Mouse (Mus musculus) midbrain, embryonic 13.5 days (tissue): ENCODE results near the gene Grm8. TPM values are rescaled to one million over a fixed set of nuclear protein-coding genes. Genes with fewer than 3 reads are reported as not detected.

Source experiments
- ATAC-seq: fragments of 200-750 bp; cut with Nextera tagmentation; 2 replicates; pipeline ENCODE4 v1.8.0; 2017; ENCODE audit warnings: mild to moderate bottlenecking, moderate TSS enrichment, moderate library complexity
- H3K27ac ChIP-seq: fragments of 300-500 bp; sonication (generic); 2 replicates; pipeline ENCODE4 v1.5.1; 2015; ENCODE audit warnings: inconsistent platforms, mild to moderate bottlenecking, moderate library complexity
- H3K27me3 ChIP-seq: fragments of 300-500 bp; sonication (generic); 2 replicates; pipeline ENCODE4 v1.6.1; 2015; ENCODE audit warnings: mild to moderate bottlenecking, inconsistent platforms
- H3K36me3 ChIP-seq: fragments of 300-500 bp; sonication (generic); 2 replicates; pipeline ENCODE4 v1.6.1; 2015; ENCODE audit warnings: mild to moderate bottlenecking, inconsistent platforms
- H3K4me1 ChIP-seq: fragments of 300-500 bp; sonication (generic); replicated peaks from 2 replicates; pipeline ENCODE4 v1.6.1; 2015; ENCODE audit warnings: inconsistent platforms
- H3K4me2 ChIP-seq: fragments of 300-500 bp; sonication (generic); replicated peaks from 2 replicates; pipeline ENCODE4 v1.6.1; 2015; ENCODE audit warnings: moderate library complexity, mild to moderate bottlenecking, inconsistent platforms
- H3K4me3 ChIP-seq: fragments of 300-500 bp; sonication (generic); replicated peaks from 2 replicates; pipeline ENCODE4 v1.5.1; 2015; ENCODE audit warnings: mild to moderate bottlenecking, inconsistent platforms
- H3K9ac ChIP-seq: fragments of 300-500 bp; sonication (generic); replicated peaks from 2 replicates; pipeline ENCODE4 v1.6.1; 2015; ENCODE audit warnings: mild to moderate bottlenecking, inconsistent platforms
- H3K9me3 ChIP-seq: fragments of 300-500 bp; sonication (generic); 2 replicates; pipeline ENCODE4 v1.6.1; 2016; ENCODE audit warnings: mild to moderate bottlenecking, inconsistent platforms
- WGBS: fragments of 180-500 bp; shearing (Covaris S2); methylation state at CpG from one replicate; pipeline ENCODE4 v1.1.7; 2015; 5-methylcytosine and 5-hydroxymethylcytosine counted together
- polyA plus RNA-seq: library from polyadenylated mRNA; unstranded; fragments of >200 nt; fragmentation: Nextera tagmentation; extraction: Ambion mirVana; gene quantifications from 2 replicates; pipeline ENCODE4 v1.2.1, GENCODE M21; 2015

Grm8 gene
- polyA plus RNA-seq: 7.1 and 9.4 TPM in 2 replicates

- Histone ChIP-seq H3K4me1 (peaks cover 35% of the 10 kb centered on the region), H3K27me3 (peaks cover 44% of the 10 kb centered on the region), H3K4me3 (peak within 1 kb of the TSS; percentile 61), H3K4me2 (peak within 1 kb of the TSS; percentile 99), H3K27ac (peak within 1 kb of the TSS; percentile 47), H3K36me3 (no peaks in the 10 kb centered on the region), H3K9ac (peak within 1 kb of the TSS; percentile 66), H3K9me3 (no peaks in the 10 kb centered on the region)
- peak; percentile 67 for ATAC-seq
- under 1% methylated on average over 42 of the region's 42 CpGs for WGBS
Observed at GRCm38 (mm10) chr6:28135001-28135401, at the start of gene Grm8. Gene Grm8 (minus strand): TSS chr6:28135178.

- WGBS: 76% methylated on average over 19 of the region's 19 CpGs
Observed at GRCm38 (mm10) chr6:28169851-28170539, 35.0 kb upstream of the Grm8 start.

GRCm38 (mm10) chr6:28160399-28160798 is 25.4 kb upstream of the Grm8 start:
- no peak overlapping the region for H3K27ac ChIP-seq
- no peak overlapping the region for H3K9ac ChIP-seq
- no peak overlapping the region for H3K4me3 ChIP-seq
- no peak for ATAC-seq
- no peaks in the 10 kb centered on the region for H3K9me3 ChIP-seq
- H3K27me3 ChIP-seq: no peaks in the 10 kb centered on the region
- no peaks in the 10 kb centered on the region for H3K36me3 ChIP-seq
- no peaks in the 10 kb centered on the region for H3K4me1 ChIP-seq
- no peak overlapping the region for H3K4me2 ChIP-seq
- 81% methylated on average over 5 of the region's 5 CpGs for WGBS

More at GRCm38 (mm10) chr6:28169851-28170539, 35.0 kb upstream of the Grm8 start:
- Histone ChIP-seq H3K9me3 (no peaks in the 10 kb centered on the region), H3K4me2 (no peak overlapping the region), H3K27me3 (no peaks in the 10 kb centered on the region), H3K9ac (no peak overlapping the region), H3K27ac (no peak overlapping the region), H3K4me3 (no peak overlapping the region), H3K36me3 (no peaks in the 10 kb centered on the region), H3K4me1 (no peaks in the 10 kb centered on the region)
- ATAC-seq: no peak

GRCm38 (mm10) chr6:28146445-28146844 is 11.5 kb upstream of the Grm8 start:
- H3K4me2 ChIP-seq: no peak overlapping the region
- no peak overlapping the region for H3K9ac ChIP-seq
- no peaks in the 10 kb centered on the region for H3K27me3 ChIP-seq
- H3K4me1 ChIP-seq: peaks cover 3% of the 10 kb centered on the region
- no peak for ATAC-seq
- H3K27ac ChIP-seq: no peak overlapping the region
- H3K9me3 ChIP-seq: no peaks in the 10 kb centered on the region
- H3K36me3 ChIP-seq: no peaks in the 10 kb centered on the region
- no peak overlapping the region for H3K4me3 ChIP-seq
- 82% methylated on average over 6 of the region's 6 CpGs for WGBS

GRCm38 (mm10) chr6:28142332-28142731 is 7.4 kb upstream of the Grm8 start:
- H3K9ac ChIP-seq: no peak overlapping the region
- no peak overlapping the region for H3K4me3 ChIP-seq
- no peaks in the 10 kb centered on the region for H3K27me3 ChIP-seq
- WGBS: 7% methylated on average over 2 of the region's 2 CpGs
- H3K4me2 ChIP-seq: no peak overlapping the region
- no peaks in the 10 kb centered on the region for H3K36me3 ChIP-seq
- H3K9me3 ChIP-seq: no peaks in the 10 kb centered on the region
- peaks cover 3% of the 10 kb centered on the region for H3K4me1 ChIP-seq
- ATAC-seq: peak; percentile 85
- no peak overlapping the region for H3K27ac ChIP-seq

- Histone ChIP-seq H3K9me3 (no peaks in the 10 kb centered on the region), H3K4me1 (peaks cover 35% of the 10 kb centered on the region), H3K4me3 (peak overlapping the region; percentile 61), H3K9ac (peak overlapping the region; percentile 66), H3K4me2 (peak overlapping the region; percentile 99), H3K27me3 (peaks cover 41% of the 10 kb centered on the region), H3K36me3 (no peaks in the 10 kb centered on the region), H3K27ac (peak overlapping the region; percentile 9; the same call in 1 of the 2 replicates)
- under 1% methylated on average over 37 of the region's 37 CpGs for WGBS
- ATAC-seq: peak; percentile 86
Observed at GRCm38 (mm10) chr6:28135411-28136233, 644 bp upstream of the Grm8 start.

GRCm38 (mm10) chr6:28134251-28134801 is 652 bp downstream of the Grm8 start:
- peak overlapping the region; percentile 66 for H3K9ac ChIP-seq
- H3K27ac ChIP-seq: peak overlapping the region; percentile 47; the same call in 1 of the 2 replicates
- H3K36me3 ChIP-seq: no peaks in the 10 kb centered on the region
- peaks cover 35% of the 10 kb centered on the region for H3K4me1 ChIP-seq
- peak overlapping the region; percentile 99 for H3K4me2 ChIP-seq
- H3K9me3 ChIP-seq: no peaks in the 10 kb centered on the region
- WGBS: under 1% methylated on average over 20 of the region's 20 CpGs
- H3K4me3 ChIP-seq: peak overlapping the region; percentile 61
- ATAC-seq: peak; percentile 16
- H3K27me3 ChIP-seq: peaks cover 44% of the 10 kb centered on the region

- Histone ChIP-seq H3K4me1 (peaks cover 35% of the 10 kb centered on the region), H3K36me3 (no peaks in the 10 kb centered on the region), H3K4me3 (peak overlapping the region; percentile 61), H3K9ac (peak overlapping the region; percentile 66), H3K27me3 (peaks cover 44% of the 10 kb centered on the region), H3K27ac (no peak overlapping the region), H3K9me3 (no peaks in the 10 kb centered on the region), H3K4me2 (peak overlapping the region; percentile 99)
- ATAC-seq: peak; percentile 28
- WGBS: under 1% methylated on average over 36 of the region's 38 CpGs
Observed at GRCm38 (mm10) chr6:28133206-28134063, 1.5 kb downstream of the Grm8 start.

- no peaks in the 10 kb centered on the region for H3K36me3 ChIP-seq
- 6% methylated on average over 4 of the region's 4 CpGs for whole genome bisulfite sequencing
- peak overlapping the region; percentile 66; the same call in 1 of the 2 replicates for H3K9ac ChIP-seq
- no peak for ATAC-seq
- peak overlapping the region; percentile 61 for H3K4me3 ChIP-seq
- H3K9me3 ChIP-seq: no peaks in the 10 kb centered on the region
- peaks cover 44% of the 10 kb centered on the region for H3K27me3 ChIP-seq
- peak overlapping the region; percentile 99 for H3K4me2 ChIP-seq
- H3K27ac ChIP-seq: no peak overlapping the region
- peaks cover 34% of the 10 kb centered on the region for H3K4me1 ChIP-seq
Observed at GRCm38 (mm10) chr6:28132056-28132455, 2.9 kb downstream of the Grm8 start.

- Histone ChIP-seq H3K9me3 (no peaks in the 10 kb centered on the region), H3K27ac (no peak overlapping the region), H3K4me3 (no peak overlapping the region), H3K4me2 (no peak overlapping the region), H3K9ac (no peak overlapping the region), H3K36me3 (no peaks in the 10 kb centered on the region), H3K27me3 (peaks cover 34% of the 10 kb centered on the region), H3K4me1 (peaks cover 18% of the 10 kb centered on the region)
- no peak for ATAC-seq
- WGBS: over 99% methylated on average over 4 of the region's 4 CpGs
Observed at GRCm38 (mm10) chr6:28128871-28129270, 6.1 kb downstream of the Grm8 start.

GRCm38 (mm10) chr6:28115519-28115918 is 19.5 kb downstream of the Grm8 start:
- H3K9ac ChIP-seq: no peak overlapping the region
- 88% methylated on average over 2 of the region's 2 CpGs for WGBS
- ATAC-seq: no peak

More at GRCm38 (mm10) chr6:28115519-28115918, 19.5 kb downstream of the Grm8 start:
- no peak overlapping the region for H3K27ac ChIP-seq
- no peaks in the 10 kb centered on the region for H3K9me3 ChIP-seq
- H3K27me3 ChIP-seq: no peaks in the 10 kb centered on the region
- no peaks in the 10 kb centered on the region for H3K4me1 ChIP-seq
- no peak overlapping the region for H3K4me3 ChIP-seq
- no peaks in the 10 kb centered on the region for H3K36me3 ChIP-seq
- no peak overlapping the region for H3K4me2 ChIP-seq
